Mouse (Mus musculus): ENCODE results near the gene Usp19. TPM values are rescaled to one million over a fixed set of nuclear protein-coding genes. Genes with fewer than 3 reads are reported as not detected.
A peak's percentile ranks its signal among the peaks of the same experiment; 100 is the strongest.

Gene Usp19
- polyA plus RNA-seq, 1 experiment = 133 TPM

DNA sequence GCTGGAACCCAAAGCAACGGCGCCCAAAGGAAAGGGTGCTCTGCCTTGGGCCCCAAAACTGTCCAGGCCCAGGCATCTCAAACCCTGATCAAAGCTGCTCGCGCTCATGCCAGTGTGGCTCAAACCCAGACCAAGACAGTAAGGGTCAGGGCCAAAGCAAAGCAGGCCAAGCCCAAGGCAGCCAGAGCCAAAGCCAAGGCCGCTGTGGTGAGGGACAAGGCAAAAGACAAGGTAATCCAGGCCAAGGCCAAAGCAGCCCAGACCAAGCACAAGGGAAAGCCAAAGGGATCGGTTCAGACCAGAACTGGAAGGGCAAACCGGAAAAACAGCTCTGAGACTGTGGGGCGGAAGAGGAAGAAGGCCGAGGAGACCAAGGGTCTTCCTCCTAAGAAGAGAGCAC, 26.7 kb upstream of the Usp19 start:
- 96% methylated on average over 9 of the region's 9 CpGs for WGBS
- H3K27ac ChIP-seq (ENCODE audit: insufficient read depth, low read length) = no peak overlapping the region
- H3K4me1 ChIP-seq (ENCODE audit: control insufficient read depth, insufficient read depth, insufficient read length) = peaks cover 7% of the 10 kb centered on the region; the same call in 1 of the 2 replicates
- no peak overlapping the region for H3K4me3 ChIP-seq (ENCODE audit: extremely low read depth, insufficient read depth, insufficient read length)
- no peak for DNase-seq (ENCODE audit: low read depth in 1 of 2, low spot score in 2 of 2)
- peaks cover 20% of the 10 kb centered on the region for H3K36me3 ChIP-seq (ENCODE audit: control insufficient read depth, insufficient read depth, low read length)
- TF ChIP-seq CTCF (IDR thresholded peaks at IDR 0.05; ENCODE audit: extremely low read depth, insufficient read depth, insufficient read length, insufficient replicate concordance) (no peak), POLR2A (IDR thresholded peaks at IDR 0.05; ENCODE audit: low read depth, low read length) (no peak)
- H3K27me3 ChIP-seq (ENCODE audit: control insufficient read depth, insufficient read depth, low read length) = no peaks in the 10 kb centered on the region

DNA sequence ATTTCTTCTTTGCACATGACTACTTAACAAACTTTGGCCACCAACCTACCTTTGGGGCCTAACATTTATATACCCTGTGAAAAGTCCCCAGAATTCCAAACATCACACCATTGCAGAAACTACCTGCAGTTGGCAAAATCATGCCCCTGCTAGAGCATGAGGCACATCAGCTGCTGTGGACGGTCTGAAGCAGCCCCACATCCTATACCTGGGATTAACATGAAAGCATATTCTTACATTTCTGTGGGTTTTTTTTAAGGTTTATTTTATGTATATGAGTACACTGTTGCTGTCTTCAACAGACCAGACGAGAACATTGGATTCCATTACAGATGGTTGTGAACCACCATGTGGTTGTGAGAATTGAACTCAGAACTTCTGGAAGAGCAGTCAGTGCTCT, 24.2 kb upstream of the Usp19 start:
- H3K36me3 ChIP-seq (ENCODE audit: control insufficient read depth, insufficient read depth, low read length) = peaks cover 20% of the 10 kb centered on the region
- DNase-seq (ENCODE audit: low read depth in 1 of 2, low spot score in 2 of 2) = no peak
- 93% methylated on average over 2 of the region's 2 CpGs for WGBS
- TF ChIP-seq POLR2A (IDR thresholded peaks at IDR 0.05; ENCODE audit: low read depth, low read length) (no peak), CTCF (IDR thresholded peaks at IDR 0.05; ENCODE audit: extremely low read depth, insufficient read depth, insufficient read length, insufficient replicate concordance) (no peak)
- H3K4me1 ChIP-seq (ENCODE audit: control insufficient read depth, insufficient read depth, insufficient read length) = peaks cover 3% of the 10 kb centered on the region; the same call in 1 of the 2 replicates
- H3K4me3 ChIP-seq (ENCODE audit: extremely low read depth, insufficient read depth, insufficient read length) = no peak overlapping the region
- no peaks in the 10 kb centered on the region for H3K27me3 ChIP-seq (ENCODE audit: control insufficient read depth, insufficient read depth, low read length)
- no peak overlapping the region for H3K27ac ChIP-seq (ENCODE audit: insufficient read depth, low read length)

DNA sequence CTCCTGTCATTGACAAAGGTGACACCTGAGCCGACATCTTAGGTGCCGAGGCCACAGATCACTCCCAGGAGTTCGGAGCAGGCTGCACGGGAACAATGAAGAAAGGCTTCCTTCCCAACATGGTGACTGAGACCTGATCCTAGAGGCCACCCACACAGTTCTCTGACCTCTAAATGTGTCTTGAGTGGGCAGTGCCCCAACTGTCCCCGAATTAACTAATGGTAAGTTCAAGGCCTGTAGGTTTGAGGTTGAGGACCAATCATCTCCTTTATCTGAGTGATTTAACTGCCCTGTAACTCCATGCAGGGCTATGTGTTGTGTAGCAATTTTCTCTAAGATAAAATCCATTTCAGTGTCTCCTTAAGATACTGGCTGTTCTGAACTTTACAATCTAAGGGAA, 21.0 kb upstream of the Usp19 start:
- H3K4me3 ChIP-seq (ENCODE audit: extremely low read depth, insufficient read depth, insufficient read length) = no peak overlapping the region
- H3K27ac ChIP-seq (ENCODE audit: insufficient read depth, low read length) = no peak overlapping the region
- H3K27me3 ChIP-seq (ENCODE audit: control insufficient read depth, insufficient read depth, low read length) = no peaks in the 10 kb centered on the region
- H3K4me1 ChIP-seq (ENCODE audit: control insufficient read depth, insufficient read depth, insufficient read length) = no peaks in the 10 kb centered on the region
- no peak for DNase-seq (ENCODE audit: low read depth in 1 of 2, low spot score in 2 of 2)
- TF ChIP-seq CTCF (IDR thresholded peaks at IDR 0.05; ENCODE audit: extremely low read depth, insufficient read depth, insufficient read length, insufficient replicate concordance) (no peak), POLR2A (IDR thresholded peaks at IDR 0.05; ENCODE audit: low read depth, low read length) (no peak)
- H3K36me3 ChIP-seq (ENCODE audit: control insufficient read depth, insufficient read depth, low read length) = peaks cover 5% of the 10 kb centered on the region; the same call in 1 of the 2 replicates
- 84% methylated on average over 5 of the region's 5 CpGs for WGBS

- Histone ChIP-seq H3K27me3 (ENCODE audit: control insufficient read depth, insufficient read depth, low read length) (no peaks in the 10 kb centered on the region), H3K27ac (ENCODE audit: insufficient read depth, low read length) (0 out of 2 replicates have a peak overlapping the region, but pooled peaks have one; percentile 32), H3K36me3 (ENCODE audit: control insufficient read depth, insufficient read depth, low read length) (peaks cover 4% of the 10 kb centered on the region; the same call in 1 of the 2 replicates), H3K4me3 (ENCODE audit: extremely low read depth, insufficient read depth, insufficient read length) (no peak overlapping the region), H3K4me1 (ENCODE audit: control insufficient read depth, insufficient read depth, insufficient read length) (no peaks in the 10 kb centered on the region)
- no peak for TF ChIP-seq CTCF (IDR thresholded peaks at IDR 0.05; ENCODE audit: extremely low read depth, insufficient read depth, insufficient read length, insufficient replicate concordance)
- no peak for TF ChIP-seq POLR2A (IDR thresholded peaks at IDR 0.05; ENCODE audit: low read depth, low read length)
- 75% methylated on average over 4 of the region's 4 CpGs for WGBS
- no peak for DNase-seq (ENCODE audit: low read depth in 1 of 2, low spot score in 2 of 2)
Measured at GRCm38 (mm10) chr9:108469845-108470244, 20.6 kb upstream of the Usp19 start.

DNA sequence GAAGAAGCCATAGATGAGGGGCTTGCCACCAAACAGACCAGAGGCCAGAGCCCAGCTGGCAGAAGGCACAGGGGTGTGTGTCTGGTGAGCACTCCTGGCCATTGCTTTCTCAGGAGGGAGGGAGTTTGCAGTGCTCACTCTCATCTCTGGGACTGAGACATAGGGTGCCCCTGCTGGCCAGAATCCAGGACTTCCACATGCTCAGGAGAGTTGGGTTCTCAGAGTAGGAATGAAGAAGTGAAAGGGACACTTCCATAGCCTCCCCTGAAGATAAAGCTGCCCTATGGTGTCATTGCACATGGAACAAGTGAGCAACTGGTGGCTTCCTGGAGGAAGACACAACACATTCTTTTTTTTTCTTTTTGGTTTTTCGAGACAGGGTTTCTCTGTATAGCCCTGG, 15.9 kb upstream of the Usp19 start:
- Histone ChIP-seq H3K4me3 (ENCODE audit: extremely low read depth, insufficient read depth, insufficient read length) (no peak overlapping the region), H3K36me3 (ENCODE audit: control insufficient read depth, insufficient read depth, low read length) (no peaks in the 10 kb centered on the region), H3K27ac (ENCODE audit: insufficient read depth, low read length) (no peak overlapping the region), H3K27me3 (ENCODE audit: control insufficient read depth, insufficient read depth, low read length) (no peaks in the 10 kb centered on the region), H3K4me1 (ENCODE audit: control insufficient read depth, insufficient read depth, insufficient read length) (no peaks in the 10 kb centered on the region)
- no peak for DNase-seq (ENCODE audit: low read depth in 1 of 2, low spot score in 2 of 2)
- TF ChIP-seq CTCF (IDR thresholded peaks at IDR 0.05; ENCODE audit: extremely low read depth, insufficient read depth, insufficient read length, insufficient replicate concordance) = no peak
- no peak for TF ChIP-seq POLR2A (IDR thresholded peaks at IDR 0.05; ENCODE audit: low read depth, low read length)
- WGBS = 27% methylated on average over 1 of the region's 1 CpGs

GRCm38 (mm10) chr9:108478638-108479156, 11.7 kb upstream of the Usp19 start:
- Histone ChIP-seq H3K27me3 (ENCODE audit: control insufficient read depth, insufficient read depth, low read length) (no peaks in the 10 kb centered on the region), H3K27ac (ENCODE audit: insufficient read depth, low read length) (peak overlapping the region; percentile 20; the same call in 1 of the 2 replicates), H3K36me3 (ENCODE audit: control insufficient read depth, insufficient read depth, low read length) (no peaks in the 10 kb centered on the region), H3K4me1 (ENCODE audit: control insufficient read depth, insufficient read depth, insufficient read length) (no peaks in the 10 kb centered on the region), H3K4me3 (ENCODE audit: extremely low read depth, insufficient read depth, insufficient read length) (peak overlapping the region; percentile 39; the same call in 1 of the 2 replicates)
- no peak for DNase-seq (ENCODE audit: low read depth in 1 of 2, low spot score in 2 of 2)
- TF ChIP-seq POLR2A (IDR thresholded peaks at IDR 0.05; ENCODE audit: low read depth, low read length) = no peak
- no peak for TF ChIP-seq CTCF (IDR thresholded peaks at IDR 0.05; ENCODE audit: extremely low read depth, insufficient read depth, insufficient read length, insufficient replicate concordance)
- whole genome bisulfite sequencing = 5% methylated on average over 20 of the region's 20 CpGs

GRCm38 (mm10) chr9:108479241-108479640, 11.2 kb upstream of the Usp19 start:
- no peak for DNase-seq (ENCODE audit: low read depth in 1 of 2, low spot score in 2 of 2)
- no peak overlapping the region for H3K4me3 ChIP-seq (ENCODE audit: extremely low read depth, insufficient read depth, insufficient read length)
- no peaks in the 10 kb centered on the region for H3K27me3 ChIP-seq (ENCODE audit: control insufficient read depth, insufficient read depth, low read length)
- no peaks in the 10 kb centered on the region for H3K4me1 ChIP-seq (ENCODE audit: control insufficient read depth, insufficient read depth, insufficient read length)
- no peak for TF ChIP-seq POLR2A (IDR thresholded peaks at IDR 0.05; ENCODE audit: low read depth, low read length)
- TF ChIP-seq CTCF (IDR thresholded peaks at IDR 0.05; ENCODE audit: extremely low read depth, insufficient read depth, insufficient read length, insufficient replicate concordance) = no peak
- WGBS = 52% methylated on average over 11 of the region's 11 CpGs
- H3K27ac ChIP-seq (ENCODE audit: insufficient read depth, low read length) = no peak overlapping the region
- H3K36me3 ChIP-seq (ENCODE audit: control insufficient read depth, insufficient read depth, low read length) = no peaks in the 10 kb centered on the region

Data from spleen, adult 2 months (tissue).